Mouse (Mus musculus) cortical plate, adult 2 months (tissue): ENCODE data around the gene Eaf1. TPM values are rescaled to one million over a fixed set of nuclear protein-coding genes. Genes with fewer than 3 reads are reported as not detected.

ENCODE experiments used
- H3K27ac ChIP-seq: fragments of 200-500 bp; 2 replicates; pipeline ENCODE4 v1.5.1; 2012; ENCODE audit warnings: low read length, control low read depth, inconsistent platforms; ENCODE audit not compliant: insufficient read depth
- H3K4me1 ChIP-seq: fragments of 200-500 bp; 2 replicates; pipeline ENCODE4 v1.6.1; 2011; ENCODE audit warnings: low read length; ENCODE audit not compliant: control insufficient read depth, insufficient read depth
- H3K4me3 ChIP-seq: fragments of 200-500 bp; 2 replicates; pipeline ENCODE4 v1.5.1; 2011; ENCODE audit warnings: mild to moderate bottlenecking, low read length, control low read depth; ENCODE audit not compliant: insufficient read depth
- CTCF ChIP-seq: fragments of 200-500 bp; IDR thresholded peaks from 2 replicates; pipeline ENCODE4 v1.5.1; 2011; ENCODE audit warnings: mild to moderate bottlenecking, control low read depth, low read length; ENCODE audit not compliant: insufficient read depth; ENCODE audit errors: extremely low read depth
- POLR2A ChIP-seq: fragments of 200-500 bp; IDR thresholded peaks from 2 replicates; pipeline ENCODE4 v1.6.1; 2011; ENCODE audit warnings: mild to moderate bottlenecking, low read length, control low read depth; ENCODE audit not compliant: insufficient read depth; ENCODE audit errors: extremely low read depth
- polyA plus RNA-seq: library from polyadenylated mRNA; depleted of rRNA; stranded (reverse); fragments of >200 nt; gene quantifications from 2 replicates; pipeline ENCODE4 v1.2.3, GENCODE M21; 2012

Eaf1 gene
- polyA plus RNA-seq, 1 experiment: 11.5 TPM

DNA sequence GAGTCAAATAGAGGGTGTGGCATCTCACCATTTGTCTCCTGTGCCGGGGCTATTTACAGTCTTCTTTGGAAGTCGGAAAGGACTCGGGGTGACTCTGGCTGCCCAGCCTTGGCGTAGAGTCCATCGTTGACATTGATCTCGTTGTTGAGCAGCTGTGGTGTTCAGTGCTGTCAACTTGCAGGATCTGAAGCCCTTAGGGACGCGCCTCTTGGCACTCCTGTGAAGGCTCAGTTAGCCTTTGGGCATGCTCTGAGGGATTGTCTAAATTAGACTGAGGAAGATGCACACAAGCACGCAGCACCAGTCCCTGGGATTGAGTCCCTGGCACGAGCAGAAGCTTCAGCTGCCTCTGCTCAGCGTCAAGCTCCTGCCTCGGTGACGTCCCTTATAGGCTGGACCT, 9.2 kb downstream of the Eaf1 start:
- no peak for TF ChIP-seq CTCF
- TF ChIP-seq POLR2A: no peak
- no peaks in the 10 kb centered on the region for H3K4me1 ChIP-seq
- no peak overlapping the region for H3K4me3 ChIP-seq
- no peak overlapping the region for H3K27ac ChIP-seq

DNA sequence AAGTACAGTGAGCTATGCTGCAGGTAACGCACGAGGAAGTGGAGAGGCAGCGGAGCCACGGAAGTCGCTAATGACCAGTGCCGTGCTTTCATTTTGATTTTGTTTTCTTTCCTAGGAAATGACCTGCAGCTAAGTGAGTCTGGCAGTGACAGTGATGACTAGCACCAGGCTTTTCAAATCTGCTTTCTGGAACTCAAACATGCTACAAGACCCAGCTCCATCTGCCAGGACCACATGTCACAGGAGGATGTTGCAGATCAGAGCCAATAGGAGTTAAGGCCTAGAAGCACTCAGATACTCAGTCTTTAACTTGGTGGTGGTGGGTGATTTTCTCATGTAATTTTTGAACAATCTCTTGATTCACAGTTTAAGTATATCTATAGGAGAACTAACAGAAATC, 12.3 kb downstream of the Eaf1 start:
- Histone ChIP-seq H3K27ac (no peak overlapping the region), H3K4me1 (no peaks in the 10 kb centered on the region), H3K4me3 (no peak overlapping the region)
- TF ChIP-seq POLR2A (no peak), CTCF (no peak)

DNA sequence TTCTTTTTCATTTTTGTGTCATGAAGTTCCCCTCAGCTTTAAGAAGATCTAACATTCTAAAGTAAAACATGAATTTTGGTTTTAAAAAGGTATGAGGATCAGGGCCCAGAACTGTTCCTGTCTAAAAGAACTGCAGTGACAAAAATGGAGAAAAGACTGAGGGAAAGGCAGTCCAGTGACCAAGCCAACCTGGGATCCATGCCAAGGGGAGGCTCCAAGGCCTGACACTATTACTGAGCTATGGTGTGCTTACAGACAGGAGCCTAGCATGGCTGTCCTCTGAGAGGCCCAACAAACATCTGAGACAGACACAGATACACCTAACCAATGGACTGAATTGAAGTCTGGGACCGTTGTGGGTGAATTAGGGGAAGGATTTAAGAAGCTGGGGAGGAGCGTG, 15.7 kb downstream of the Eaf1 start:
- Histone ChIP-seq H3K27ac (no peak overlapping the region), H3K4me1 (no peaks in the 10 kb centered on the region), H3K4me3 (no peak overlapping the region)
- no peak for TF ChIP-seq CTCF
- TF ChIP-seq POLR2A: no peak

DNA sequence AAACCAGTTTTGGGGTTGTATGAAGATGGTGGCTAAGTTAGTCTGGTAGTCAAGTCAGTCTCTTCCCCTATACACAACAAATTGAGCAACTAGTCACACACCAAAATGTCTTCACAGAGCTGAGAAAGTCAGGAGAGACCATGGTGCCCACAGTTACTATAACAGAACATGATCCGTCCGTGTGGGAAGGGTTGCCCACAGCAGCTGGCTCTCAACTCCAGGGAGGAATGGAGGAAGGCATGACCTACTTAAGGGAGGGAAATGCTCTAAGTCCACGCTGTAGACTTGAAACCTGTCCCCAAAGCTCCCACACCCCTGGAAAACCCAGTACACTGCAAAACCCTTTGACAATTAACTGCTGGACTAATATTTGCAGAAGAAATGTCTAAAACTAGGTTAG, 16.1 kb downstream of the Eaf1 start:
- Histone ChIP-seq H3K4me1 (no peaks in the 10 kb centered on the region), H3K4me3 (no peak overlapping the region), H3K27ac (no peak overlapping the region)
- no peak for TF ChIP-seq POLR2A
- no peak for TF ChIP-seq CTCF

DNA sequence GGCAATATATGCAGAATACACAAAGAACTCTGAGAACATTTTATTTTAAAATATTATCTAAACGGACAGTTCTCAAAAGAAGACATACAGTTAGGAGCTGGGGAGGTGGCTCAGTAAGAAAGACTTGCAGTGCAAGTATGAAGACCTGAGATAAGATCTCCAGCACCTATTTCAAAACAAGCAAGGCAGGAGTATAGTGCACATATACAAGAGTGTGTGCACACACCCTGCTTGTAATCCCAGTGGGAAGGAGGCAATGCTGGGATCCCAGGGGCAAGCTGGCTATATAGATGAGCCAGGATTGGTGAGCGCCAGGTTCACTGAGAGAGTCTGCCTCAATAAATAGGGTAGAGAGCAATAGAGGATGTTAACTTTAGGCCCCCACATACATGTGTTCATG, 21.7 kb downstream of the Eaf1 start:
- Histone ChIP-seq H3K4me1 (no peaks in the 10 kb centered on the region), H3K27ac (no peak overlapping the region), H3K4me3 (no peak overlapping the region)
- TF ChIP-seq POLR2A (no peak), CTCF (no peak)

DNA sequence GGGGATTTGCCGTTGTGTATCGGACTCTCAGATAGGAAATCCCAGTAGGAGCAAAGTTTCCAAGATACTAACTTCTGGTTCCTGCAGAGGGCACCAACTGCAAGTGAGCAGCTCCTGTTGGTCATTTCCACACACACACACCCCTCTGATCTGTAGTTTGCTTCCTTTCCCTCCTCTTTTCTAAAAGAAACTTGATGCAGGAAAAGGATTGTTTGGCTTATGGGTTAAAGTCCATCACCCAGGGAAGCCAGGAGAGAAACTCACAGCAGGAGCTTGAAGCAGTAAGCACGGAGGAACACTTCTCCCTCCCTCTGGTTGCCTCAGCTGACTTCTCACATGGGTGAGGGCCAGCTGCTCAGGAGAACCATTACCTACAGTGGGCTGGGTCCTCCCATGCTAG, 25.0 kb downstream of the Eaf1 start:
- TF ChIP-seq POLR2A (no peak), CTCF (peak; percentile 60)

DNA sequence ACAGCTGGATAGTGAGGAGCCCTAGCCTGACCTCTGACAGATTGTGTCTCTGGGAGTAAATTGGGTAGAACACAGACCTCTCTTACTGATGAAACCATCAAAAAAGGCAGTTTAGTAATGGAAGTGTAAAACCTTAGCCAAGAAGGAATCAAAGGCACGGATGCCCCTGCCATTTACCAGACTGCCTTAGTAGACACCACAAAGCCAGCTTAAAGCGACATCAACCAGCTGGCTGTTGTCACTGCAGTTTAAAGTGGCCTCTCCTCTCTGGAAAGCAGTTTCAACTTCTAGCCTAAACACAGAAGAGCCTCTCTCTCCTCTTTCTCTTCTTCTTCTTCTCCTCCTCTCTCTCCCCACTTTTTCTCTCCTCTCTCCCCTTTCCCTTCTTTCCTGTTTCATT, 27.1 kb downstream of the Eaf1 start:
- no peaks in the 10 kb centered on the region for H3K4me1 ChIP-seq
- TF ChIP-seq POLR2A (no peak), CTCF (no peak)
- H3K4me3 ChIP-seq: no peak overlapping the region
- no peak overlapping the region for H3K27ac ChIP-seq

More for the DNA sequence above, 25.0 kb downstream of the Eaf1 start:
- Histone ChIP-seq H3K4me1 (no peaks in the 10 kb centered on the region), H3K4me3 (no peak overlapping the region), H3K27ac (no peak overlapping the region)

DNA sequence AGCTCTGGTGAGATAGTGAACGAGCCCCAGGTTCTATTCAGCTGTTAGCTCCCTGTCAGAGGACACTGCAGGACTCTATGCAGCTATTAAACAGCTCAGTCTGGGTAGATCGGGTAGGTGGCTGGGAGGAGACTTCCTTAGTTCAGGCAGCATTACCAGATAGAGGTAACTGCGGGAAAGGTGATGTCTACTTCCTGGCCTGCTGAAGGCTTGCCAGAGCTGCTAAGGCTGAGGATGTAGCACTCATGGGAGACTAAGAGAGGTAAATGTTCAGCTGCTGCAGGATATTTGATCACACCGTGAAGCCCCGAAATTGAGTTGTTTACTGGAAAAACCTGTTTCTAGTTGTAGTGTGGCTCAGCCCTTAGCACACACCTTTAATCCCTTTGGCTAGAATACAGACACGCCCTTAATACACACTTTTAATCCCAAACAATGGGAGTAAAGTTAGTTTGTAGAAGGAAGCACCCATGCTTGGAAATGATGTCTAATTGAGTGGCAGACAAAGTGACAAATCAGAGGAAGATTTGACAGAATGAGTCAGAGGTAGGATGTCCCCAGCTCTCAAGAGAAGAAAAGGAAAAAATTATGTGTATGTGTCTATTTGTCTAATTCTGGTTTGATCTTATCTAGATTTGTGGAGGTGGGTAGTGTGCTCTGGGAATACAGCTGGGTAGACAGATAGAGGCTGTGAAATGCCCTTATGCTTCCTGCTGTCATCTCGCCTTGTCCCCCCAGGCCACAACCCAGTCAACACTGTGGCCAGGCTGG, 31.0 kb downstream of the Eaf1 start:
- no peak for TF ChIP-seq CTCF
- no peak for TF ChIP-seq POLR2A
- no peak overlapping the region for H3K27ac ChIP-seq
- no peak overlapping the region for H3K4me3 ChIP-seq
- H3K4me1 ChIP-seq: no peaks in the 10 kb centered on the region

DNA sequence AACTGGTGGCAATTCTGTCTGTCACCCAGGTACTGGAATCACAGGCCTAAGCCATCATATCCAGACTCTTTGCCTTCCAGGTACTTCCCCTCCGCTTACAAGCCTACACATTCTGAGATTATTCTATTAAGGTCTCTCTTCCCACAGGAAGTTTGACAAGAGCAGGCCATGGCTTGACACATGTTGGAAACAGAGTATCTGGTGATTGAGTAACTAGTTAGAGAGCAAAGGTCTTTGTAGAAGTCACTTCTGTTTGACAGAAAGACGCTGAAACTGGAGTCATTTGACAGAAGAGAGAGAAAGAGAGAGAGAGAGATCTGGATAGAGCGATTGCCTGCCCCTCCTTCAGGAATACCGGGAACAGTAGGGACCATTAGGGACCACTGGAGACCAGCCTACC, 36.6 kb downstream of the Eaf1 start:
- TF ChIP-seq POLR2A (no peak), CTCF (no peak)
- H3K4me3 ChIP-seq: no peak overlapping the region
- no peaks in the 10 kb centered on the region for H3K4me1 ChIP-seq
- H3K27ac ChIP-seq: no peak overlapping the region

DNA sequence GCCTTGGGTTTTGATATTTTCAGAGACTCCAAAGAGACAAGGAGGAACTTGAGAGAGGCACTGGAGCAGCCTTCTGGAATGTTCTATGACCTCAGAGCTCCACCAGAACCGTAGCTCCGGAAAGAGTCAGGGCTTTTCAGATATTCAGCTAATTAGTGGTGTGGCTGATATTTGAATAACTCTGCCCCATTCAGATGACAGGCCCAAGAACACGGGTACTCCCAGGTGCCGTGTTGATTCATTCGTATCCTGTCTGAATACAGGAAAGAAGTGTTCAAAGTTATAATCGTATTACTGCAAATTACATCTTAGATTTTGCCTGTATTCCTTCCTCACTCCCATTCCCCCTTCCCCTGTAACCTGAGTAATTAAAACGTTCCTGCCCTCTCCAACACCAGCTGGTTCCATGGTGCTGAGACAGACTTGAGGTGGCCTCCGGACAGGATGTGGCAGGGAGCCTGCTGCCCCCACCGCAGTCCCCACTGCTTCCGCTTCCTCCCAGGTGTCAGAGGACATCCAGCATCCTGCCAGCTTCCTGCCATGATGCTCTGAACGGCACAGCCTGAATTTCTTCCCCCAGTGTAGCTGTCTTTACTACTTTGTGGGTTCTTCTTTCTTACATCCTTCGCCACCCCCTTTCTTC, 37.4 kb downstream of the Eaf1 start:
- H3K4me1 ChIP-seq: no peaks in the 10 kb centered on the region
- H3K27ac ChIP-seq: no peak overlapping the region
- no peak overlapping the region for H3K4me3 ChIP-seq
- TF ChIP-seq CTCF (no peak), POLR2A (no peak)

DNA sequence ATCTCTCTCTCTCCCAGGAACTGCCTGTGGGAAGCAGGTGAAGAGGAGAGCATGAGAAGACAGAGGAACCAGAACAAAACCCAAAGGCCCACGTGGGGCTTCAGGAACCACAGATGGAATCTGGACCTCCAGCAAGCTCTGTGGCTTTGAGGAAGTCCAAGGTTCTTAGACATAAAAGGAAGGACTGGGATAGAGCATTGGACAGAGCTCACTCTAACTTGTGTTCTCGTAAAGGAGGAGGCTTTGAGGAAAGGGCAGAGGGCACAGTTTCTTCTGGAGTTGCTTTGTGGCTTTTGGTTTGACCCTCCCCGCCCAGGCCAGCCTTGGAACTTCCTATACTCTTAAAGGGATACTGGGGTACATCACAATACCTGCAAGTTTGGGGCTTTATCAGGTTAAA, 38.5 kb downstream of the Eaf1 start:
- Histone ChIP-seq H3K4me1 (no peaks in the 10 kb centered on the region), H3K27ac (no peak overlapping the region)
- no peak for TF ChIP-seq POLR2A
- TF ChIP-seq CTCF: no peak

More for the DNA sequence above, 38.5 kb downstream of the Eaf1 start:
- H3K4me3 ChIP-seq: no peak overlapping the region
